Mouse (Mus musculus): Measurements from ENCODE around the gene Cebpb. TPM values are rescaled to one million over a fixed set of nuclear protein-coding genes. Genes with fewer than 3 reads are reported as not detected.

The Cebpb gene
- total RNA-seq, 2 experiments from 2014 or later: 31.0 to 100 TPM

DNA sequence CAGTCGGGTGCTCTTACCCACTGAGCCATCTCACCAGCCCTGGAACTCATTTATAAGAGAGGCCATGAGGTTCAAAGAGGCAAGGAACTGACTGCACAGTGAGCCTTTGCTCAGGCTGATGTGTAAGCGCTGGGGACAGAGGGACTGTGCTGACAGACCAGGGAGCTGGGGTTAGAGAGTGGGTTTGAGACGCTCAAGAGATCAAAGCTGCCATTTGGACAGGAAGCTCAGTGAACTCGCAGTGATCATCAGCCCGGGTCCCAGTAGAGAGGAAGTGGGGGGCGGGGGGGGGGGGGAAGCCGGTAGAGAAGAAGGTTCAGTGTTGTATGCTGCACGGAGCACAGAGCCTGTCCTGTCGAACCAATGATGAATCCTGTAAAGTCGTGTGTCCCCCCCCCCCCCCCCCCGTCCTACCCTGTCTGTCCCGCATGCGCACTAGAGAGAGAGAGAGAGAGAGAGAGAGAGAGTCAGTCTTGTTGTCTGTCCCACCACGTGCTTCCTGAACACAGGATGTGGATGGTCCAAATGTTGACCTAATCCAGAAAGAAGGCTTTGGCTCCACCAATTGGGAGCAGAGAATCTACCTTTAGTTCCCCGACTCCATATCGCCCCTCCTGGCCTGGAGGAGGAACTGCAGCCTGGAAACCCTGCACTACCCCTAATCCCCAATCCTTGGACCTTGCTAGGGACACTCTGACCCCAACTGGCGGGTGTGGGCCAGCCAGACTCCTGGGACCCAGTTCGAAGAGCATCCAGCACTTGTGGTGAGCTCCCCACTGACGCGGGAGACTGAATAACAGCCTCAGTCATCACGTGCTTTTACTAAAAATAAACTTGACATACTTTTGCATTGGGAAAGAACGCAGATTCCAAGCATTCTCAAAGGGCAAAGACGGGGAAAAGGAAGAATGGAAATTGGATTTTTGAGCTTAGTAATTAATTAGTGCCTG, 24.4 kb downstream of the Cebpb start:
- intact Hi-C loops (cut with DNase I): no loop called here
- peak; percentile 52 to 70 for DNase-seq

DNA sequence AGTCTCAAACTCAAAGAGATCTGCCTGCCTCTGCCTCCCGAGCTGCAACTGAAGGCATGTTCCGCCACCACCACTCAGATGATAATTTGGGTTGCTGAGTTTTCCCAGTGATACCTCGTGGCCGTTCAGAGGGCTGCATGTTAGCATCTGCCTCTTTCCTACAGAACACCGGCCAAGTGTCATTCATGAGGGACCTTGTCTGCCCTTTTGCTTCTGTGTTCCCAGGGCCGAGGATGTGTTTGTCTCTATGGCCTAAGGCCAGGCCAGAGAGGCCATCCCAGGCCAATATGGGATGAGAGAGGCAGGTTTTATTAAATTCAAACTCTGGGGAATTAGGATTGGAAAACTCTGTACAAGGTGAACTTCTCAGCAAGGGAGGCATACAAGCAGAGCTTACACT, 25.6 kb downstream of the Cebpb start:
- peak; percentile 38 to 39 for DNase-seq
- intact Hi-C loops (cut with DNase I): no loop called here

DNA sequence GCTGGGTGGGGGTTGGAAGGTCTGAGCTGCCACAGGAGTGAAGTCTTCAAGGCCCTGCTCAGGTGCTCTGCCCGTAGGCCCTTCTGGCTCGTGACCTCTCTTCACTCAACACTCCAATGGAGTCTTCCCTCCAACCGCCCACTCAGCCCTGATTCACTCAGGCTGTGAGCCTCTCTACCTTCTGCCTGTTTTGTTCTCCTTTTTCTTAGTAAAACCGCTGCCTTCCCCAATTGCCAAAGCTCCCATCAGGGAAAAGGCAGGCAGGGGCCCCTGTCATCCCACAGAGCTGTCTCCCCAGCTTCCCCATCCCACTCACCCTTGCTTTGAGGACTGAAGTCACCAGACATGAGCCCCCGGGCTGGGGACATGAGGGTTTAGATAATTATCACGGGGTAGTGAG, 26.3 kb downstream of the Cebpb start:
- no peak for DNase-seq
- intact Hi-C loops (cut with DNase I): no loop called here

DNA sequence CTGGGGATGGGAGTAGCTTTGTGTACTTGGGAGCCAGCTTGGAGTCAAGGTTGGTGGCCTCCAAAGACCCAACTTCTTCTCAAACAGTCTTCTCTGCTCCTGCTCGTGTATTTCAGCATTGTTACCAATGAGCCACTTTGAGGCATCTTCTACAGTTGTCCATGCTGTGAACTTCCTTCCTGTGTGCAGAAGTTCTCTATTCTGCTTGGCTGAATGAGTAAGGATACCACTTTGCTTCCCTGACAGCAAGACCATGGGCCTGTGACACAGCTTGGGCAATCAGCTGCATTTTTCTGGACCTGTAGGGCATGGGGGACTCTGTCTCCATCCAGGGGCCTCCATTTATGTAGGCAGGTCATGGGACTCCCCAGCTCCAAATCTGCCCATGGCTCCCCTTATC, 28.5 kb downstream of the Cebpb start:
- intact Hi-C loops (cut with DNase I): no loop called here
- no peak for DNase-seq

GRCm38 (mm10) chr2:167719520-167719919, 30.8 kb downstream of the Cebpb start:
- intact Hi-C loops (cut with DNase I): no loop called here
- DNase-seq: no peak

DNA sequence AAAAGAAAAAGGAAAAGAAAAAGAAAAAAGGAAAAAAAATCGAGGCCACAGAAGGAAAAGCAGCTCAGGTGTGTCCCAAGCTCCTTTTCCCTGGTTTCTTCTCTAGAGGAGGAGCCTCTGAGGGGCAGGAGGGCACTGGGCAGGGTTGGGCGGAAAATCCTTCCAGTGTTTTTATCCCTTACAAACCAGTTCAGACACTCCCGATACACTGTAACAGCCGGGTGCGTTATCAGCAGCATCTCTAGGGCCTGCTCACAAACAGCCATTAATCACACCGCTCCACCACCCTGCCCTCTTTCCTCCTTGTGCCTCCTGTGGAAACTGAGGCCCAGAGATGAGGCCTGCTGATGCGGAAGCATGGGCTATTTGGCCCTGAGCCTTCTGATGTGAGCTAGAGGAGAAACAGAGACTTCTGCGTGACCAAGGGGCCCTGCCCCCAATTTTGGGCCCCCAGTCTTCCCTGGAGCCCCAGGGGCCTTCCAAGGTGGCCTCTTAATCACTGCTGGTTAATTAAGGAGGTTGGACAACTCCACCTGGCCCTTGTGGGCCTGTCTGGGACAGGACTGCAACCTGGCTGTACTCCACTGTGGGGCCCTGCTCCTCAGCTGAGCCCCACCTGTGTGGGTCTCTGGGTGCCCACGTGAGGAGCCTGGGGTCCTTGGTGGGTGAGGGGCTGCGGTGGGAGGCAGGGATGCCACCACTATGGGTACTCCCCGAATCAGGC, 32.6 kb downstream of the Cebpb start:
- intact Hi-C loops (cut with DNase I): no loop called here
- DNase-seq: no peak

- intact Hi-C loops (cut with DNase I): no loop called here
Observed at GRCm38 (mm10) chr2:167722538-167722937, 33.8 kb downstream of the Cebpb start.

DNA sequence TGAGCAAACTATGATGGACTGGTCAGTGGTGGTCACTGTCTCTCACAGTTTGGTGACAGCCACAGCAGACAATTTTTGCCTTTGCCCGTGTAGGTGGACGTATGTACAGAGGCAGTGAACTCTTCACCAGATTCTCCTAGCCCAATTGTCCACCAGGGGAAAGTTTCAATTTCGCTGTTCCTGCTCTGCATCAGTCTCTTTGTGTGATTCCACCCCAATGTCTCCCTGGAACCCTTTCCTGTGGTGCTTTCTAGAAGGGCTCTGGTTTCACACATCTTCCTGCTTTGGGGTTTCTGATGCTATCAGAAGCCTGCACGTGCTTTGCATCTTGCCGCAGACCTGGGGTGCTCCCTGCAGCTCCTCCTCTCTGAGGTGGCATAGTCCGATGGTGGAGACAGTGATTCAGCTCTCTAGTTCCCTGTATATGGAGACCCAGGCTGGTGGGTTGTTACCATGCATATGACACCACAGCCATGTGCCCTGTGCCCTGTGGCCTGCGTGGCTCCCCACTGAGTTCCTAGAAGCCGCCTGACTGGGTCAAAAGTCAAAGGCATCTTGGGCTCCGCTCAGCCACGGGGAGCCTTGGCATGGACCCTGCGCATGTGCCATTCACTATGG, 35.0 kb downstream of the Cebpb start:
- intact Hi-C loops (cut with DNase I): no loop called here
- DNase-seq: no peak

More at GRCm38 (mm10) chr2:167722538-167722937, 33.8 kb downstream of the Cebpb start:
- no peak for DNase-seq

- DNase-seq: no peak
- intact Hi-C loops (cut with DNase I): no loop called here
Observed at GRCm38 (mm10) chr2:167725879-167726278, 37.2 kb downstream of the Cebpb start.

DNA sequence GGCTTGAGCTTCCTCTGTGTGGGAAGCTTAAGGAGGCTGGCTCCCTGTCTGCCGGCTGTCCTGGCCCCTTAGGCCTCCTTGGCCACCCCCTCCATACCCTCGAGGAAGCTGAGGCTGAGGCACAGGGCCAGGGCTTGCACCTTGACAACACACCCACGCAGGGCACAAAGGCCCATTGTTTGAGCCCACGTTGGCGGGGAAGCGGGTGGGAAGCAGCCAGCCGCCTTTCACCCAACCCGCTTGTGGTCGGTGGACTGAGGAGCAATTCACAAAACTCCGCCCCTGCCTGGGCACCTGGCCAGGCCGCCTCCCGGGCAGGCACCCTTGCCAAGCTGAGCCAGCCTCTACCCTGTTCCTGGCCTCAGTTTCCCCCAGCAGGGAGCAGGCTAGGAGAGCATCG, 38.4 kb downstream of the Cebpb start:
- intact Hi-C loops (cut with DNase I): no loop called here
- DNase-seq: peak; percentile 27 to 34

- DNase-seq: no peak
- intact Hi-C loops (cut with DNase I): no loop called here
Observed at GRCm38 (mm10) chr2:167730036-167730435, 41.3 kb downstream of the Cebpb start.

DNA sequence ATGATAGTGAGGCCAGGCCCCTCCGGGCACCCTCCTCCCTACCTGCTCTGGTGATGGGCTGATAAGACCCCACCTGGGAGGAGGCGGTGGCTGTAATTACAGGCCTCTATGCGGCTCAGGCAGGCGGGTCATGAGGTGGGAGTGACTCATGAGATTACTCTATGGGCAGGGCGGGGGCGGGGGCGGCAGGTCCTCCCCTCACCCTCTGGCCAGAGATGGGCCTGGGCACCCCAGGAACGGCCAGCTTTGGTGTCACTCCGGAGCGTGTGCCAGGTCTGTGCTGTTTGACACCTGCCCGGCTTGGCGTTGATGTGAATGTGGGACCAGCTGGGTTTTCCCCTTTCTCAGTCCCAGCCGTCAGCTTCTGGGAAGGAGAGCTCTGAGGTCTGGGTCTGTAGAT, 42.4 kb downstream of the Cebpb start:
- DNase-seq: no peak
- intact Hi-C loops (cut with DNase I): no loop called here

- DNase-seq: no peak
- intact Hi-C loops (cut with DNase I): no loop called here
Observed at GRCm38 (mm10) chr2:167734861-167735260, 46.1 kb downstream of the Cebpb start.

DNA sequence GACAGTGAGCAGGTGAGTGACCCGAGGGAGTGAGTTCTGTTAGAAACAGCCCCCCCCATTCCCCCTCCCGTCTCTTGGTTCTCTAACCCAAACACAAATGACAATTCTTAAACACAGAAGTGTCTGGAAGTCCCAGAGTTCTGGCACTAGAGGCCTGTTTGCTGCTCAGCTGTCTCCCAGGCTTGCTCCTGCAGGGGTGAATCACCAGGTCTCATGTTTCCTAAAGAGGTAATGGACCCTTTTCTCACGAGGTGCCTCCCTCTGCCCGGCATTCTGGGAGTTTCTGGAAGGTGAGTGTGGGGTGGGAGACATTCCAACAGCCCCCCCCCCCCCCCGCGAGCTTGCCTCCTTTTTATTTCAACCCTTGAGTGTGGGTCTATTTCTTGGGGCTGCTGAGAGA, 50.3 kb downstream of the Cebpb start:
- DNase-seq: no peak
- intact Hi-C loops (cut with DNase I): no loop called here

Small RNA genes within 50 kb of the gene (microRNA-seq; reads per million reads assigned to microRNA genes)
- 0 reads per million in 2 experiments for gene Gm22355

Other genes starting within 250 kb of the Cebpb start
- gene Rnf114, start 196.3 kb upstream of the Cebpb start, total RNA-seq (2021): 10 to 100 TPM; 41.9 to 47.1 TPM
- gene Spata2, start 196.0 kb upstream of the Cebpb start, total RNA-seq (2021): 10 to 100 TPM; 24.0 to 24.9 TPM
- 1 to 10 TPM; 3.6 to 4.1 TPM for gene Snai1, start 150.7 kb upstream of the Cebpb start, total RNA-seq (2021)
- 100 to 1,000 TPM; 120 to 121 TPM for gene Ube2v1, start 56.8 kb upstream of the Cebpb start, total RNA-seq (2021)
- gene Gm20431, start 27.4 kb upstream of the Cebpb start, total RNA-seq (2021): 10 to 100 TPM; 21.6 to 23.2 TPM
- gene Tmem189, start 907 bp downstream of the Cebpb start, total RNA-seq (2021): 10 to 100 TPM; 37.9 to 40.5 TPM
- 10 to 100 TPM; 27.3 to 34.9 TPM for gene Ptpn1, start 243.1 kb downstream of the Cebpb start, total RNA-seq (2021)

Measured in heart, postnatal 10 days (tissue).